Mouse (Mus musculus): ENCODE results near the gene Gm10799.

GRCm38 (mm10) chr2:104029074-104029473 is 39.3 kb downstream of the Gm10799 start:
- TF ChIP-seq POLR2A (IDR thresholded peaks at IDR 0.05; ENCODE audit: low read depth, low read length), result no peak
- no peak for TF ChIP-seq CTCF (conservative IDR thresholded peaks at IDR 0.05; ENCODE audit: insufficient read depth, insufficient read length, low read depth, low read length)
